Mouse (Mus musculus): Measurements from ENCODE around the gene Pamr1. TPM values are rescaled to one million over a fixed set of nuclear protein-coding genes. Genes with fewer than 3 reads are reported as not detected.

Pamr1 gene
- total and polyA plus RNA-seq, 3 experiments: not detected

DNA sequence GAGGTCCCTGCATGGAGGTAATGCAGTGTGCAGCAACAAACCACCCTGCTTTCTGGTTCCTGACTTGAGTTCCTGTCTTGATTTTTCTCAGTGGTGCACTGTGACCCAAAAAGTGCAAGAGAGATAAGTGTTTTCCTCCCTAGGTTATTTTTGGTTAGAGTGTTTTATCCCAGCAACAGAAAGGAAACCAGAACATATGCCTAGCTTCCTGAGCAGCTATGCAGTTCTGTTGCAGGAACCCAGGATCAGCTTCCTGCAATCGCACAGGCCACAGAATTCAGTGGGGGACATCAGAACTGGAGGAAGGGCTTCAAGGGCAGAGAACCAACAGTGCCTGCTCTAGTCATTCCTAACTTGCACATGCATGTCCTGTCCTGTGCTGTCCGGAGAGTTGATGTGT lies 66.8 kb downstream of the Pamr1 start:
- no peaks in the 10 kb centered on the region for H3K79me2 ChIP-seq (ENCODE audit: control insufficient read depth, insufficient read depth, low read length, poor library complexity)
- no peaks in the 10 kb centered on the region for H3K4me1 ChIP-seq (ENCODE audit: control insufficient read depth in 1 of 2, insufficient read depth in 2 of 2, low read length in 2 of 2)
- TF ChIP-seq ELF1 (IDR thresholded peaks at IDR 0.05; ENCODE audit: low read depth, low read length) (no peak), MAFK (IDR thresholded peaks at IDR 0.05; ENCODE audit: borderline replicate concordance, low read depth, low read length) (no peak), BHLHE40 (IDR thresholded peaks at IDR 0.05; ENCODE audit: borderline replicate concordance, low read depth, low read length) (no peak), CTCF (IDR thresholded peaks at IDR 0.05 in 2 of 3, conservative IDR thresholded peaks at IDR 0.05 in 1 of 3; ENCODE audit: control insufficient read depth in 1 of 3, insufficient read depth in 1 of 3, low read depth in 2 of 3, low read length in 3 of 3, poor library complexity in 1 of 3, severe bottlenecking in 1 of 3) (no peak), NRF1 (IDR thresholded peaks at IDR 0.05; ENCODE audit: insufficient read depth, low read depth, low read length, poor library complexity, severe bottlenecking) (no peak), MYB (IDR thresholded peaks at IDR 0.05; ENCODE audit: low read depth, low read length) (no peak), RAD21 (IDR thresholded peaks at IDR 0.05; ENCODE audit: low read depth, low read length) (no peak), TAL1 (IDR thresholded peaks at IDR 0.05; ENCODE audit: low read length) (no peak), ZNF384 (IDR thresholded peaks at IDR 0.05; ENCODE audit: low read depth, low read length) (no peak), ZC3H11A (IDR thresholded peaks at IDR 0.05; ENCODE audit: low read depth, low read length) (no peak), TCF12 (IDR thresholded peaks at IDR 0.05; ENCODE audit: low read depth, low read length) (no peak), ZKSCAN1 (IDR thresholded peaks at IDR 0.05; ENCODE audit: low read depth, low read length) (no peak), ETS1 (IDR thresholded peaks at IDR 0.05; ENCODE audit: low read depth, low read length) (no peak), TBP (IDR thresholded peaks at IDR 0.05; ENCODE audit: low read depth, low read length) (no peak), GABPA (IDR thresholded peaks at IDR 0.05; ENCODE audit: low read depth, low read length) (no peak), POLR2AphosphoS2 (IDR thresholded peaks at IDR 0.05; ENCODE audit: low read length) (no peak), UBTF (IDR thresholded peaks at IDR 0.05; ENCODE audit: borderline replicate concordance, insufficient read depth, low read depth, low read length) (no peak), KAT2A (conservative IDR thresholded peaks at IDR 0.05; ENCODE audit: low read depth, low read length) (no peak)
- no peak for DNase-seq (ENCODE audit: low read depth, low spot score)
- no peak overlapping the region for H3K9ac ChIP-seq (ENCODE audit: control insufficient read depth, low read depth, low read length, poor library complexity, severe bottlenecking)
- H3K36me3 ChIP-seq (ENCODE audit: control insufficient read depth in 1 of 2, insufficient read depth in 2 of 2, low read length in 2 of 2): no peaks in the 10 kb centered on the region
- peaks cover 7 to 14% of the 10 kb centered on the region in 2 experiments for H3K27me3 ChIP-seq (ENCODE audit: control insufficient read depth in 1 of 2, insufficient read depth in 2 of 2, low read length in 2 of 2)
- no peaks in the 10 kb centered on the region for H3K9me3 ChIP-seq (replicated peaks; ENCODE audit: insufficient read depth, low read length)
- no peak overlapping the region for H3K27ac ChIP-seq (ENCODE audit: control insufficient read depth, low read depth, low read length)
- H3K4me3 ChIP-seq (ENCODE audit: control insufficient read depth in 1 of 2, insufficient read depth in 1 of 2, low read depth in 2 of 2, low read length in 2 of 2): no peak overlapping the region

DNA sequence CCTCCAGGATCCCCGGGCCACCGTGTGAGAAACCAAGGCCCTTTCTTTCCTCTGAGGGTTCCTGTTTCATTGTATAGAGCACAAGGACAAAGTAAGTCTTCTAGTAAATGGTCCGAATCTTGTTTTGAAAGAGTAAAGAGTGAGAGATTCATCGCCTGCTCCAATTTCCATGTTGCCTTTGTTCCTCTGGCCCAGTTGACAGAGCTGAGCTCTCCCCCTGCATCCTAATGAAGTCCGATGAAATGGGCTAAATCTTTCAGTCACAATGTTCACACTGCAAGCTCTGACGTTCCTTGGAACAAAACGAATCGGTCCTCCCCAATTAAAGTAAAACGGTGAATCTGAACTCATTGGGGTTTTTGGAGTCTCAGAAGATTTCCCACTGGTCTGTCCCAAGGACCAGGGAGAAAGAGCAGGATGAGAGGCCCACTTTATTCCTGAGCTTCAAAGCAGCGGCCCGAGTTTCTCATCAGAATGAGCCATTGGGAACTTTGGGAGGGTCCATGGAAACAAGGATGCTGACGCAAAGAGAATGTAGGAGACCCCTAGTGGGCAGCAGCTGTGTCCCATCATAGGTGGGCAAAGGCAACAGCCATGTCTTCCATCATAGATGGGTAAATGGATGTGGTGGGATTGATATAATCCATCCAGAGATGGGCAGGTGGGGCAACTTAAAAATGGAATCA lies 71.1 kb downstream of the Pamr1 start:
- Histone ChIP-seq H3K9me3 (replicated peaks; ENCODE audit: insufficient read depth, low read length) (no peaks in the 10 kb centered on the region), H3K4me1 (ENCODE audit: control insufficient read depth in 1 of 2, insufficient read depth in 2 of 2, low read length in 2 of 2) (no peaks in the 10 kb centered on the region), H3K27ac (ENCODE audit: control insufficient read depth, low read depth, low read length) (no peak overlapping the region), H3K9ac (ENCODE audit: control insufficient read depth, low read depth, low read length, poor library complexity, severe bottlenecking) (no peak overlapping the region), H3K27me3 (ENCODE audit: control insufficient read depth in 1 of 2, insufficient read depth in 2 of 2, low read length in 2 of 2) (peaks cover 10 to 11% of the 10 kb centered on the region in 2 experiments), H3K36me3 (ENCODE audit: control insufficient read depth in 1 of 2, insufficient read depth in 2 of 2, low read length in 2 of 2) (no peaks in the 10 kb centered on the region), H3K4me3 (ENCODE audit: control insufficient read depth in 1 of 2, insufficient read depth in 1 of 2, low read depth in 2 of 2, low read length in 2 of 2) (no peak overlapping the region), H3K79me2 (ENCODE audit: control insufficient read depth, insufficient read depth, low read length, poor library complexity) (no peaks in the 10 kb centered on the region)
- DNase-seq (ENCODE audit: low read depth, low spot score): no peak
- TF ChIP-seq UBTF (IDR thresholded peaks at IDR 0.05; ENCODE audit: borderline replicate concordance, insufficient read depth, low read depth, low read length) (no peak), E2F4 (IDR thresholded peaks at IDR 0.05; ENCODE audit: borderline replicate concordance, low read depth, low read length) (no peak), MXI1 (IDR thresholded peaks at IDR 0.05; ENCODE audit: low read depth, low read length) (no peak), BHLHE40 (IDR thresholded peaks at IDR 0.05; ENCODE audit: borderline replicate concordance, low read depth, low read length) (no peak), TAL1 (IDR thresholded peaks at IDR 0.05; ENCODE audit: low read length) (no peak), POLR2AphosphoS2 (IDR thresholded peaks at IDR 0.05; ENCODE audit: low read length) (no peak), ZC3H11A (IDR thresholded peaks at IDR 0.05; ENCODE audit: low read depth, low read length) (no peak), MAX (IDR thresholded peaks at IDR 0.05; ENCODE audit: low read length) (no peak)

All from MEL (cell line).